Mouse (Mus musculus) kidney, adult 2 months (tissue): ENCODE results near the gene Dda1. TPM values are rescaled to one million over a fixed set of nuclear protein-coding genes. Genes with fewer than 3 reads are reported as not detected.

Experiments
- DNase-seq: peaks from one replicate; pipeline ENCODE4 v3.0.0; 2021
- H3K27ac ChIP-seq: fragments of 200-500 bp; 2 replicates; pipeline ENCODE4 v1.5.1; 2012; ENCODE audit warnings: low read depth, low read length, control low read depth, inconsistent platforms; ENCODE audit not compliant: insufficient read depth
- H3K27me3 ChIP-seq: fragments of 200-500 bp; replicated peaks from 2 replicates; pipeline ENCODE4 v1.6.1; 2012; ENCODE audit warnings: mild to moderate bottlenecking, moderate library complexity, low read length, inconsistent platforms; ENCODE audit not compliant: control insufficient read depth, insufficient read depth
- H3K36me3 ChIP-seq: fragments of 200-500 bp; 2 replicates; pipeline ENCODE4 v1.6.1; 2012; ENCODE audit warnings: mild to moderate bottlenecking, moderate library complexity, low read length, inconsistent platforms; ENCODE audit not compliant: control insufficient read depth, insufficient read depth
- H3K4me1 ChIP-seq: fragments of 200-500 bp; 2 replicates; pipeline ENCODE4 v1.6.1; 2011; ENCODE audit warnings: low read length; ENCODE audit not compliant: control insufficient read depth, insufficient read depth
- H3K4me3 ChIP-seq: fragments of 200-500 bp; 2 replicates; pipeline ENCODE4 v1.5.1; 2011; ENCODE audit warnings: mild to moderate bottlenecking, low read depth, low read length, control low read depth; ENCODE audit not compliant: insufficient read depth
- CTCF ChIP-seq: fragments of 200-500 bp; conservative IDR thresholded peaks from 2 replicates; pipeline ENCODE4 v1.5.1; 2011; ENCODE audit warnings: low read depth, mild to moderate bottlenecking, control low read depth, low read length, moderate library complexity, mixed read lengths; ENCODE audit not compliant: insufficient read depth, insufficient read length
- POLR2A ChIP-seq: fragments of 200-500 bp; IDR thresholded peaks from one replicate; pipeline ENCODE4 v1.6.1; 2011; ENCODE audit warnings: low read depth, low read length, control low read depth
- whole genome bisulfite sequencing: fragments of 180-500 bp; shearing (Covaris S2); methylation state at CpG from one replicate; pipeline ENCODE4 v1.1.7; 2018; 5-methylcytosine and 5-hydroxymethylcytosine counted together
- polyA plus RNA-seq: library from polyadenylated mRNA; depleted of rRNA; stranded (reverse); fragments of >200 nt; gene quantifications from 2 replicates; pipeline ENCODE4 v1.2.3, GENCODE M21; 2012

Gene Dda1
- polyA plus RNA-seq, 1 experiment, result 61.5 TPM

GRCm38 (mm10) chr8:71452669-71453068 lies 16.3 kb upstream of the Dda1 start:
- Histone ChIP-seq H3K36me3 (no peaks in the 10 kb centered on the region), H3K27ac (no peak overlapping the region), H3K27me3 (no peaks in the 10 kb centered on the region), H3K4me3 (no peak overlapping the region), H3K4me1 (no peaks in the 10 kb centered on the region)
- DNase-seq, result no peak
- TF ChIP-seq POLR2A (no peak), CTCF (no peak)
- WGBS, result 79% methylated on average over 2 of the region's 2 CpGs

DNA sequence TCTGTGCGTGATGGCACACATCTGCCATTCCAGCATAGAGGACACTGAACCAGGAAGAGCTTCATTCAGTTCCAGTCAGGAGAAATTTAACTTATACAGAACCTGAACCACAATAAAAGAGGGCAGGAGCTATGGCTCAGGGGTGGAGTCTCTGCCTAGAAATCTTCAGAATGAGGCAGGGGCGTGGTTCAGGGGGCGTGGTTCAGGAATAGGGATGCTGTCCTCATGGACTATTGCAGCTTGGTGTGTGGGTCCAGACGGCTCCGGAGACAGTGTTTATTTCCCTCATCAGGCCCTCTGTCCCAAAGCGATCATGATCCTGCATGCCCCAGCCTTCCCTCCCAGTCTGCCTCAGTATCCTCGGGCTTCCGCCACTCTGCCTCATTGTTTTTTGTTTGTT lies 14.3 kb upstream of the Dda1 start:
- Histone ChIP-seq H3K36me3 (no peaks in the 10 kb centered on the region), H3K4me1 (no peaks in the 10 kb centered on the region), H3K4me3 (no peak overlapping the region), H3K27me3 (no peaks in the 10 kb centered on the region), H3K27ac (no peak overlapping the region)
- no peak for DNase-seq
- 81% methylated on average over 8 of the region's 8 CpGs for WGBS
- TF ChIP-seq POLR2A (no peak), CTCF (no peak)

DNA sequence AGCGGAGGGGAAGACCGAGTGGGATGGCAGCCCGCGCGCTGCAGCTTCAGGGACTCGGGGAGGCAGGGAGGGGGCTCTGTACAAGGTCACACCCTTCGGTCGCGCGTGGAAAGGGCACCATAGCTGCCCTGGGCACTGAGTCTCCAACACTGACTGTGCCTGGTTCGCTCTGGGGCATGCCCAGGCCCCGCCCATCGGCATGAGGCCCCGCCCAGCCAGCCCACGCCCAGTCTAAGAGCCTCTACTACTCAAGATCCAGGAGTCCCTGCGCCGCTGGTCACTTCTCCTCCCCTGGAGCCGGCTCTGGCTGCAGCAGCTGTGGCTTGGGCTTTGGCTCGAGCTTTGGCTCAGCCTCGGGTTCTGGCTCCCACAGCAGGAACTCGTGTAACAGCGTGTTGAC lies 12.1 kb upstream of the Dda1 start:
- Histone ChIP-seq H3K27me3 (no peaks in the 10 kb centered on the region), H3K4me3 (no peak overlapping the region), H3K27ac (no peak overlapping the region), H3K36me3 (no peaks in the 10 kb centered on the region), H3K4me1 (no peaks in the 10 kb centered on the region)
- 58% methylated on average over 22 of the region's 22 CpGs for WGBS
- DNase-seq, result no peak
- TF ChIP-seq POLR2A (no peak), CTCF (no peak)

DNA sequence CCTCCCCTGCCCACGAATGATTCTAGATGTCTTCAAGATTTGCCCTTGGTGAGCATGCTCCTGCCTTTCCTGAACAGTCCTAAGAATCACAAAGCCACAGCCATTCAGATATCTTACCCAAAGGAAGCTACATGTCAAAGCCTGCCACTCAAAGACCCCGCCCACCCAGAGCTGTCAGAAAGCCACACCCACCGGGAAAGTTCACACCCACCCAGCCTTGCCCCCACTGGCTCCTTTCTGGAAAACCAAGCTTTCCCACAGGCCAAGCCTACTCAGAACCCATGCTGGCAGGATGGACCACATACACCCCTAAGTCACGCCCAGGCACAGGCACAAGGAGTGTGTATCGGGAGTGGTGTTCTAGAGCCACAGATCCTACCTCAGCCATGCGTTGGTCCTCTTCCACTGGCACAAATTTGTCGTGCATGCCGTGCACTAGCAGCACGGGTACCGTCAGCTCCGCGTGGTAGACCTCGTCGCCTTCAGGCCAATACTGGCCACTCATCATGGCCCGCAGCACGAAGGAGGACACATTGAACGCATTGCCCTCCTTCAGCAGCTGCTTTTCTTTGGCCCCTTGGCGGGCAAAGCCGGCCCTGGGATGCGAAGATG lies 11.2 kb upstream of the Dda1 start:
- H3K27ac ChIP-seq, result no peak overlapping the region
- TF ChIP-seq CTCF, result no peak
- H3K4me1 ChIP-seq, result peaks cover 3% of the 10 kb centered on the region; the same call in 1 of the 2 replicates
- DNase-seq, result no peak
- H3K4me3 ChIP-seq, result no peak overlapping the region
- no peaks in the 10 kb centered on the region for H3K36me3 ChIP-seq
- H3K27me3 ChIP-seq, result no peaks in the 10 kb centered on the region
- 87% methylated on average over 20 of the region's 20 CpGs for WGBS

- no peak for DNase-seq
Observed at GRCm38 (mm10) chr8:71460716-71461115, 8.3 kb upstream of the Dda1 start.

DNA sequence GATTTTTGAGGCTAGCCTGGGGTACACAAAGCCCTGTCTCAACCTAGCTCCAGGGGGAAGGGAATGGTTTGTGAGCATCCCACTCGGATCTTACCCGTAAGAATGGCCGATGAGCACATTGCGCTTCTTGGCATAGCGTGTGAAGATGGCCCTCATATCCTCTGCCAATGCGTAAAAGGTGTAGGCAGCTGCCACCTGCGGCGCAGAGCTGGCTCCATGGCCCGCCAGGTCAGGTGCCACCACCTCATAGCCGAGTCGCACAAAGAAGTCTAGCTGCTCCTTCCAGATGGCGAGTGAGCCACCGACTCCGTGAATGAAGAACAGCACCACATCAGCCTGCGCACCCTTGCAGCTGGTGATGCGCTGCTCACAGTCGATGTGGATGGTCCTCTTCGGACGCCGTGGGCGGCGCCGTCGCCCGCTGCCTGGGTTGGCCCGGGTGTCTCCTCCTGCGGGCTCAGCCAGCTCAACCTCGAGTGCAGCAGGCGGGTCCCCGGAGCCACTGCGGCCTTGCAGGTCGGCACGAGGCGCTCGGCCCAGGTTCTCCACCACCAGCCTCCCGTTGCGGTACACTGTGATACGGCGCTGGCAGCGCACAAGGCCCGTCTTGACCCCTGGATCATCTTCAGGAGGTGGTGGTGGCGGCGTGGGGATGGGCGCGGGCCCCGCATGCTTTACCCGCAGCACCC lies 7.7 kb upstream of the Dda1 start:
- no peaks in the 10 kb centered on the region for H3K27me3 ChIP-seq
- no peaks in the 10 kb centered on the region for H3K36me3 ChIP-seq
- 91% methylated on average over 47 of the region's 47 CpGs for WGBS
- H3K27ac ChIP-seq, result no peak overlapping the region
- DNase-seq, result no peak
- no peak overlapping the region for H3K4me3 ChIP-seq
- TF ChIP-seq CTCF (no peak), POLR2A (no peak)
- H3K4me1 ChIP-seq, result peaks cover 14% of the 10 kb centered on the region; the same call in 1 of the 2 replicates

More at GRCm38 (mm10) chr8:71460716-71461115, 8.3 kb upstream of the Dda1 start:
- no peaks in the 10 kb centered on the region for H3K36me3 ChIP-seq
- H3K27ac ChIP-seq, result no peak overlapping the region
- peaks cover 13% of the 10 kb centered on the region; the same call in 1 of the 2 replicates for H3K4me1 ChIP-seq
- TF ChIP-seq POLR2A, result no peak
- no peak for TF ChIP-seq CTCF
- H3K27me3 ChIP-seq, result no peaks in the 10 kb centered on the region
- 95% methylated on average over 6 of the region's 6 CpGs for WGBS
- H3K4me3 ChIP-seq, result no peak overlapping the region

DNA sequence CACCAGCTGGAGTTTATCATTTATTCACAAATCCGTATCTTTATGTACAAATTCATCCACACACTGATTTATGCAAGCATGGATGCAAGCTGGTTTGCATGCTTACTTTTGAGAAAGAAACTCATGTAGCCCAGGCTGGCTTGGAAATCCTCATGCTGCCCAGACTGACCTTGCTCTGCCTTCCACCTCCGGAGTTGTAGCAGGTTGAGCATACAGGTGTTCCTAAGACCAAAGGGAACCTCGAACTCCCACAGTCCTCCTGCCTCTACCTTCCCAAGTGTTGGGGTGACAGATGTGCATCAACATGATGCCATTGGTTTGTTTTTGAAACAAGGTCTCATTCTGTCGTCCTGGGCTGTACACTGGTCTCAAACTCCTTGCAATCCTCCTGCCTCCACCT lies 6.8 kb upstream of the Dda1 start:
- Histone ChIP-seq H3K27me3 (no peaks in the 10 kb centered on the region), H3K36me3 (no peaks in the 10 kb centered on the region), H3K4me3 (no peak overlapping the region), H3K4me1 (peaks cover 14% of the 10 kb centered on the region; the same call in 1 of the 2 replicates), H3K27ac (no peak overlapping the region)
- 77% methylated on average over 4 of the region's 4 CpGs for WGBS
- DNase-seq, result no peak
- TF ChIP-seq POLR2A (no peak), CTCF (no peak)
